Mouse (Mus musculus) heart, embryonic 14.5 days (tissue): ENCODE measurements at regions not wholly inside any gene's neighbourhood (a gene's known extent, or its start where the extent isn't known, plus 50 kb on each side); places are given as distances from the start of the nearest gene placed in this dataset.
A peak's percentile ranks its signal among the peaks of the same experiment; 100 is the strongest.

Experiments used
- ATAC-seq: fragments of 200-750 bp; cut with Nextera tagmentation; 2 replicates; pipeline ENCODE4 v1.8.0; 2017; ENCODE audit warnings: low read depth, moderate TSS enrichment; ENCODE audit not compliant: insufficient number of reproducible peaks, insufficient read depth, low FRiP score
- H3K27ac ChIP-seq, 2 experiments: fragments of 200-500 bp in 1 of 2; fragments of 300-500 bp in 1 of 2; sonication (generic) in 1 of 2; replicated peaks in 1 of 2; 2 replicates each; pipeline ENCODE4 v1.5.1; 2012 to 2014; ENCODE audit warnings: low read depth in 2 of 2, low read length in 2 of 2, control low read depth in 1 of 2, mild to moderate bottlenecking in 1 of 2, mixed read lengths in 1 of 2; ENCODE audit not compliant: control insufficient read depth in 1 of 2, insufficient read depth in 1 of 2
- H3K27me3 ChIP-seq: fragments of 300-500 bp; sonication (generic); 2 replicates; pipeline ENCODE4 v1.6.1; 2014; ENCODE audit warnings: mild to moderate bottlenecking, low read length, control low read depth; ENCODE audit not compliant: control insufficient read depth, insufficient read depth
- H3K36me3 ChIP-seq: fragments of 300-500 bp; sonication (generic); 2 replicates; pipeline ENCODE4 v1.6.1; 2014; ENCODE audit warnings: mild to moderate bottlenecking, control low read depth, low read length, mixed read lengths; ENCODE audit not compliant: control insufficient read depth, insufficient read depth
- H3K4me1 ChIP-seq, 2 experiments: fragments of 200-500 bp in 1 of 2; fragments of 300-500 bp in 1 of 2; sonication (generic) in 1 of 2; 2 replicates each; pipeline ENCODE4 v1.6.1; 2012 to 2014; ENCODE audit warnings: low read length in 2 of 2, control low read depth in 1 of 2, mixed read lengths in 1 of 2; ENCODE audit not compliant: control insufficient read depth in 2 of 2, insufficient read depth in 2 of 2
- H3K4me2 ChIP-seq: fragments of 300-500 bp; sonication (generic); 2 replicates; pipeline ENCODE4 v1.6.1; 2014; ENCODE audit warnings: mild to moderate bottlenecking, low read length
- H3K4me3 ChIP-seq, 2 experiments: fragments of 200-500 bp in 1 of 2; fragments of 300-500 bp in 1 of 2; sonication (generic) in 1 of 2; 2 replicates each; pipeline ENCODE4 v1.5.1; 2012 to 2014; ENCODE audit warnings: low read length in 2 of 2, mild to moderate bottlenecking in 2 of 2, control low read depth in 1 of 2, low read depth in 1 of 2, moderate library complexity in 1 of 2; ENCODE audit not compliant: control insufficient read depth in 1 of 2, insufficient read depth in 1 of 2
- H3K9ac ChIP-seq: fragments of 300-500 bp; sonication (generic); 2 replicates; pipeline ENCODE4 v1.6.1; 2014; ENCODE audit warnings: mild to moderate bottlenecking, low read length
- H3K9me3 ChIP-seq: fragments of 300-500 bp; sonication (generic); 2 replicates; pipeline ENCODE4 v1.6.1; 2016; ENCODE audit warnings: low read length, control low read depth; ENCODE audit not compliant: control insufficient read depth
- WGBS: fragments of 180-500 bp; shearing (Covaris S2); extraction: QIAGEN DNeasy Blood & Tissue Kit; methylation state at CpG from one replicate; pipeline ENCODE4 v1.1.7; 2014; 5-methylcytosine and 5-hydroxymethylcytosine counted together

GRCm38 (mm10) chr2:159708141-159708540 is 625.8 kb downstream of the Gm826 start:
- WGBS, result 71% methylated on average over 2 of the region's 2 CpGs
- Histone ChIP-seq H3K27me3 (no peaks in the 10 kb centered on the region), H3K36me3 (no peaks in the 10 kb centered on the region), H3K27ac (no peak overlapping the region), H3K4me2 (no peak overlapping the region), H3K9ac (no peak overlapping the region), H3K4me1 (no peaks in the 10 kb centered on the region), H3K4me3 (no peak overlapping the region), H3K9me3 (no peaks in the 10 kb centered on the region)
- ATAC-seq, result no peak

DNA sequence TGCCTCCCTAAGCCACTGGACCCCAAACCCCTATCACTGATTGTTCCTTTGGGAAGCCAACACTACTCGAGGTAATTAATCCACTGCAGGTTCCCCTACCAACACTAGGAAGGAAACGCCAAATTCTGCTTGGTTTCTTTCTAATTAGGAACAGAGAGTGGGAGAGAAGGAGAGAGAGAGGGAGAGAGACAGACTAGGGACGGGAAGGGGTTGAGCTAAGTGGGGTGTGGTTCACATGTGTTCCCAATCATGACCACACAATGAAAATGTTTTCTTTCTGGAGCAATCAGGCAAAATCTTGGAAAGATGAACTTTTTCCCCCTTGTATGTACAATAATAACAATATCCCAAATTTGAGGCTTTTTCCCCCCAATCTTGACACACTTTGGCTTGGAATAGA is 619.3 kb downstream of the Gm826 start:
- no peaks in the 10 kb centered on the region for H3K36me3 ChIP-seq
- 57% methylated on average over 3 of the region's 3 CpGs for WGBS
- no peak overlapping the region for H3K9ac ChIP-seq
- H3K4me2 ChIP-seq, result no peak overlapping the region
- no peak overlapping the region for H3K4me3 ChIP-seq
- H3K4me1 ChIP-seq, result no peaks in the 10 kb centered on the region
- no peak overlapping the region for H3K27ac ChIP-seq
- no peak for ATAC-seq
- no peaks in the 10 kb centered on the region for H3K9me3 ChIP-seq
- no peaks in the 10 kb centered on the region for H3K27me3 ChIP-seq

DNA sequence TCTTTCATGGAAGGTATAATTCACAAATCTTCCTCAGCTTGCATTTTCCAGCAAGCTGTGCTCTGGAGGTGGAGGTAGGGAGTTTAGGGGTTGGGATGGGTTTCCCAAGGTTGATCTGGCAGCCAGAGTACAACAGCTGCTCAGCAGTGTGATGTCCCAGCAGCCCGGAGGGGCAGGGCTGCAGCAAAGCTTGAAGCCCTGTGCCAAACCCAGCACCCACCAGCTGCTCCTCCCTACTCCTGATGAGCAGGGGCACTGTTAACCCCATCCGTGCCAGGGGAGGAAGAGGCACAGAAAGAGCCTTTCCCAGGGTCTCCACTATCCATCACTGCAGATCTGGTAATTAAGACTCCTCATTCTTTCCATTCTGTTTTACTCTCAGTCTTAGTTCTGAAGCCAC is 615.2 kb downstream of the Gm826 start:
- H3K4me1 ChIP-seq, result no peaks in the 10 kb centered on the region
- 50% methylated on average over 2 of the region's 2 CpGs for WGBS
- peaks cover 3% of the 10 kb centered on the region; the same call in 1 of the 2 replicates for H3K9me3 ChIP-seq
- H3K27ac ChIP-seq, result no peak overlapping the region
- no peaks in the 10 kb centered on the region for H3K36me3 ChIP-seq
- no peak overlapping the region for H3K9ac ChIP-seq
- no peak for ATAC-seq
- no peak overlapping the region for H3K4me2 ChIP-seq
- no peak overlapping the region for H3K4me3 ChIP-seq
- H3K27me3 ChIP-seq, result no peaks in the 10 kb centered on the region

DNA sequence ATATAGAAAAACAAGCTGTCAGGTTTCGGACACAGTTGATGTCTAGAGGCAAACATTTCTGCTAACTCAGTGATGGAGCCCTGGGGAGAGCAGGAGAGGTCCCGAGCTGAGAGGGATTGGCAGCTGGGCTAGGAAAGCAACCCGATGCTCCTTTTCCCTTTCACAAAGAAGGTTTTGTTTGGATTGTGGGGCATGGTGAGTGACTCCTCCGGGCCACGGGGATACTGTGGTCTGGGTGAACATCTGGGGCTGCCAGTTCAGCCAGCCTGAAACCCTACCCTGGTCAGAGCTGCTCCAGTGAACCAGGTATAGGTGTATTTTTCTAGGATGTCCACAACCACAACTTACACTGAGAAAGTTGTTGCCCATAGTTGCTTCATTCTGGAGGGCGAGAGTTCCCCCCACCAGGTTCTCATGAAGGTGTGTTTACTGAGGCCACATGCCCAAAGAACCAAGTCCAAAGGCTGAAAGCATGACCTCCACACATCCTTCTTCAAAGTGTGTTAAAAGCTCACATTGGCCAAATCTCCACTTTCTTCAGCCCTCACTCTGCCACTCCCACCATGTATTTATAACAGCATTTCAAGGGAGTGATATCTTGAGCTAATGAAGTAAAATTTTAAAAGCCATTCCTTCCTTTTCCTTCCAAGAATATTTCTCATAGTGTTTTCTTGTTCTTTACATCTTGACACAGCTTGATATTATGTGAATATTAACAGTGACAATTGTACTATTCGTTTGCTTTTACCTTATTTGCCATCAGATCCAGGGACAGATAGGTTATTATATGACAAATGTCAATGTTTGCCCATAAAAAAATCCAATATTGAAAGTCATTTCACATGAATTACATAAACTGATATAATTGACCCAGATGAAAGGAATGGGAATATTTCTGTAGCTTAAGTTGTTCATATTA is 608.5 kb downstream of the Gm826 start:
- no peaks in the 10 kb centered on the region for H3K36me3 ChIP-seq
- WGBS, result 61% methylated on average over 7 of the region's 7 CpGs
- no peak for ATAC-seq
- H3K4me3 ChIP-seq, result no peak overlapping the region
- no peak overlapping the region for H3K4me2 ChIP-seq
- H3K27me3 ChIP-seq, result no peaks in the 10 kb centered on the region
- H3K9ac ChIP-seq, result no peak overlapping the region
- H3K4me1 ChIP-seq, result peaks cover 7 to 22% of the 10 kb centered on the region in 2 experiments
- no peak overlapping the region for H3K27ac ChIP-seq
- H3K9me3 ChIP-seq, result peaks cover 3% of the 10 kb centered on the region; the same call in 1 of the 2 replicates

DNA sequence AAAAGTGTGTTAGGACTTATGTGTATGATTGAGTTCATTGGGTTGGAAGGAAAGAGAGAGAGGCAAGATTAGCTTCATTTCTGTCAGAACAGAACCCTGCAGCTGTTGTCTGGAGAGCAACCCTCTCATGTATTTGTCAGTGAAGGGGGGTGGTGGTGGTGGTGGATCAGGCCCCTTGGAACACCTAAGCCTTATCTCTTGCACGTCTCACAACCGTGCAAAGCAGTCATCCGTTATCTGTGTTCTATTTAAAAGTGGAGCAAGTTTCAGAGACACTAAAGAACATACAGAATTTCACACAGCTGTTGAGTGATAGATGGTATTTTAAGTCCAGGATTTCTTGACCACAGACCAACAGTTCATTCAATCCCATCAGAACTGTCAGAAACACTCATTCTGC is 604.7 kb downstream of the Gm826 start:
- peak; percentile 75 for ATAC-seq
- no peak overlapping the region for H3K9ac ChIP-seq
- H3K4me2 ChIP-seq, result no peak overlapping the region
- H3K27me3 ChIP-seq, result no peaks in the 10 kb centered on the region
- no peaks in the 10 kb centered on the region for H3K9me3 ChIP-seq
- peak overlapping the region in 1 of 2 experiments; percentile 48; a peak in 1 of 4 replicates for H3K27ac ChIP-seq
- H3K4me3 ChIP-seq, result no peak overlapping the region
- no peaks in the 10 kb centered on the region for H3K36me3 ChIP-seq
- WGBS, result 17% methylated on average over 3 of the region's 3 CpGs
- H3K4me1 ChIP-seq, result peaks cover 13 to 30% of the 10 kb centered on the region in 2 experiments

DNA sequence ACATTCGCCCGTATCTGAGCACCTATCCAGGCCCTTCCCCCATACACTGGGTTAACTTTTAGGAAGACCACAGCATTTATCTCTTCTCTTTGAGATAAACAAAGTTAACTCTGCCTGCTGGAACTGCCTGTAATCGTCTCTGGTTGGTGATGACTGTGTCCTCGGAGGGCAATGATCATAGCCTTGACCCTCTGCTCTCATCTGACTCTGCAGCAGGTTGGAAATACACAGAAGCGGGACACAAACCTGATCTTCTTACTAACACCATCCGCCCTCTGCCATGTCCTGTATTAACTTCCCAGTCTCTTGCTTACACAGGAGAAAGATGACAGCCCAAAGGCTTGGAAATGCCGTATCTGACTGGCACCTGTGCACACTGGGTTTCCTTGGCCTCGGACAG is 603.7 kb downstream of the Gm826 start:
- 64% methylated on average over 8 of the region's 8 CpGs for WGBS
- Histone ChIP-seq H3K27me3 (no peaks in the 10 kb centered on the region), H3K4me2 (no peak overlapping the region), H3K4me1 (peaks cover 13 to 30% of the 10 kb centered on the region in 2 experiments), H3K9me3 (no peaks in the 10 kb centered on the region), H3K27ac (no peak overlapping the region), H3K9ac (no peak overlapping the region), H3K4me3 (no peak overlapping the region), H3K36me3 (no peaks in the 10 kb centered on the region)
- no peak for ATAC-seq

DNA sequence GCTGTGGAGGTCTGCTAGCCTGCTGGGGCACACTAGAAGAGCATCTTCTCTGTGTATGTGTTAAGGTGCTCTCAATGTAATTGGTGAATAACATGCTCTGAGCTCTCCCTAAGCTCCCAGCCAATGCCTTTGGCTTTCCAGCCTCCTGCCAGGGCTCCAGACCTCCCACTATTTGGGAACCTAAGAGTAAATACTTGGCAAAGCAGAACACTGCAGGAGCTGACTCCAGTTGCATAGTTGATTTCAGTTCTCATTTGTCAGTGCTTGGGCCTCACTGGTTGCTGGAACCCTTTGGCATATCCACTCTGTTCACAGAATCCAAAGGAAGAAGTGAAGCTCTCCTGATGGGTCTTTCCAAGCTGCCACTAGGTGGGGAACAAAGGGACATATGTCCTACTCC is 602.7 kb downstream of the Gm826 start:
- no peak for ATAC-seq

More for the DNA sequence above, 602.7 kb downstream of the Gm826 start:
- H3K4me2 ChIP-seq, result no peak overlapping the region
- H3K9ac ChIP-seq, result no peak overlapping the region
- H3K36me3 ChIP-seq, result no peaks in the 10 kb centered on the region
- no peaks in the 10 kb centered on the region for H3K9me3 ChIP-seq
- no peaks in the 10 kb centered on the region for H3K27me3 ChIP-seq
- H3K4me1 ChIP-seq, result peaks cover 13 to 30% of the 10 kb centered on the region in 2 experiments
- H3K27ac ChIP-seq, result no peak overlapping the region
- no peak overlapping the region for H3K4me3 ChIP-seq
